Mouse (Mus musculus): Measurements from ENCODE around the gene Prune1. TPM values are rescaled to one million over a fixed set of nuclear protein-coding genes. Genes with fewer than 3 reads are reported as not detected.

The Prune1 gene
- total and polyA plus RNA-seq, 2 experiments from 2014 or later: 60.4 to 77.4 TPM

DNA sequence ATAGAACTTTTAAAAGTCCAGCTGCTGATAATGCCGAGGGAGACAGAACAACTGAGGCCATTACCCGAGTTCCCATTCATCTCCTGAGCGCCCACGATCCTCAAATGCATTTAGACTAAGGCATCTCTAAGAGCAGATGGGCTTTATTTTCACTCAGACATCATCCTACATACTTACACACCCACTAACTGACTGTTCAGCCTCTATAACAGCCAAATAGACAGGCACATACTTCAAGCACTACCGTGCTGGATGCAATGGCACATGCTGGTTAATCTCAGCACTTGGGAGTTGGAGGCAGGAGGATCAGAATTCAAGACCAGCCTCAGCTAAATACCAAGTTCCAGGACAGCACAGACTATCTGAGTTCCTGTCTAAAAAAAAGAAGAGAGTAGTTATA is 12.1 kb downstream of the Prune1 start:
- Histone ChIP-seq H3K9me3 (ENCODE audit: low read length) (no peaks in the 10 kb centered on the region), H3K9ac (replicated peaks; ENCODE audit: low read length) (no peak overlapping the region), H3K36me3 (ENCODE audit: insufficient read depth, low read length) (peaks cover 28% of the 10 kb centered on the region; the same call in 1 of the 2 replicates), H3K27ac (no peak overlapping the region), H3K4me2 (ENCODE audit: low read depth, low read length) (no peak overlapping the region), H3K4me1 (ENCODE audit: insufficient read depth, low read length) (no peaks in the 10 kb centered on the region), H3K27me3 (ENCODE audit: insufficient read depth, low read length) (no peaks in the 10 kb centered on the region), H3K4me3 (ENCODE audit: low read length) (no peak overlapping the region)
- no peak for ATAC-seq
- no peak for DNase-seq (ENCODE audit: low spot score)
- no peak for TF ChIP-seq CTCF (IDR thresholded peaks at IDR 0.05; ENCODE audit: low read depth)
- 85% methylated on average over 5 of the region's 5 CpGs for WGBS

DNA sequence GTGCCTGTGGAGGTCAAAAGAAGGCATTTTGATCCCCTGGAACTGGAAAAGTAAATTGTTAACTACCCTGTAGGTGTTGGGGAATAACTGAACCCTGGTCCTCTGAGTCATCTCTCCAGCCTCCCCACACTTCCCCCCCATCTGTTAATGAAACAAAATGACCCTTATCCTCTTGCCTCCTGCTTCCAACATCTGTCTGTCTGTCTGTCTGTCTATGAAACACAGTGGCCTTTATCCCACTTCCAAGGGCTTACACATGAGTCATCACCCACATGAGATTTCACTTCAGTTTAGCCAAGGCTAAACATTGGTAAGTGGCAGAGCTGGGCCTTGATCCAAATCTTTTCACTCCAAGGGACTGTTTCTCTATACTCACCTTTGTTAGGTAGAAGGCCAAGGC is 14.0 kb downstream of the Prune1 start:
- TF ChIP-seq CTCF (IDR thresholded peaks at IDR 0.05; ENCODE audit: low read depth): no peak
- Histone ChIP-seq H3K4me1 (ENCODE audit: insufficient read depth, low read length) (no peaks in the 10 kb centered on the region), H3K9ac (replicated peaks; ENCODE audit: low read length) (no peak overlapping the region), H3K27me3 (ENCODE audit: insufficient read depth, low read length) (no peaks in the 10 kb centered on the region), H3K9me3 (ENCODE audit: low read length) (no peaks in the 10 kb centered on the region), H3K27ac (no peak overlapping the region), H3K4me2 (ENCODE audit: low read depth, low read length) (no peak overlapping the region), H3K4me3 (ENCODE audit: low read length) (no peak overlapping the region), H3K36me3 (ENCODE audit: insufficient read depth, low read length) (peaks cover 37% of the 10 kb centered on the region; the same call in 1 of the 2 replicates)
- ATAC-seq (no peak), DNase-seq (ENCODE audit: low spot score) (no peak)

DNA sequence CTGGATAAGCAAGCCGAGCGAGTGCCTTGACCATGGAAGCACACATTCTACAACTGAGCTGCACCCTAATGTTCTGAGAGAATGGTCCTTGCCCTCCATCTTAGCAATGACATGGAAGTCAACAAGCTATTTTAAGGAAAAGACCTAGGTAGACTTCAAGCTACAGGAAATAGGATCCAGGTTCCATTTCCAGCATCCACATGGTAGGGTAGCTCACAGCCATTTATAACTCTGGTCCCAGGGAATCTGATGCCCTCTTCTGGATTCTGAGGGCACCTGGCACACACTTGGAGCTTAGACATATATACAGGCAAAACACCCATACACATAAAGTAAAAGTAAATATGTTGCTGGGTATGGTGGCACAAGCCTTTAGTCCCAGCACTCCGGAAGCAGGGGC is 15.8 kb downstream of the Prune1 start:
- H3K4me2 ChIP-seq (ENCODE audit: low read depth, low read length): no peak overlapping the region
- no peak for TF ChIP-seq CTCF (IDR thresholded peaks at IDR 0.05; ENCODE audit: low read depth)
- DNase-seq (ENCODE audit: low spot score) (no peak), ATAC-seq (no peak)
- no peaks in the 10 kb centered on the region for H3K4me1 ChIP-seq (ENCODE audit: insufficient read depth, low read length)
- H3K36me3 ChIP-seq (ENCODE audit: insufficient read depth, low read length): peaks cover 46% of the 10 kb centered on the region
- no peak overlapping the region for H3K9ac ChIP-seq (replicated peaks; ENCODE audit: low read length)
- no peaks in the 10 kb centered on the region for H3K27me3 ChIP-seq (ENCODE audit: insufficient read depth, low read length)
- no peak overlapping the region for H3K4me3 ChIP-seq (ENCODE audit: low read length)
- 96% methylated on average over 3 of the region's 3 CpGs for WGBS
- no peaks in the 10 kb centered on the region for H3K9me3 ChIP-seq (ENCODE audit: low read length)
- H3K27ac ChIP-seq: no peak overlapping the region

DNA sequence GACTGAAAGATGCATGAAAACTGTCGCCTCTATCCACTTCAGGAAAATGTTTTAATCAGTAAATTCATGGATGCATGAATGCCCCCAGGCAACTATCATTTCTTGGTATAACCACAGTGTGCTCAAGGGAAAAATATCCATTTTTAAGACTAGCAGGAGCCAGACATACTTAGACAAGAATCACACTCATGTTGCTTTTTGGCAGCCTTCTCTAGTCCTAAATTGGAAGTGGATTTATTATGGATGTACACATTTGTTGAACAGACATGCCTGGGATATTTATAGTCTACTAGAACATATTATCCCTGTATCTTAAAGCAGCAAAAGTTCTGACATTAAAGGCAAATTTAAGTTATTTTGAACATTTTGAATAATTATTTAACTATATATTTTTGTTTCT is 17.2 kb downstream of the Prune1 start:
- no peak for ATAC-seq
- no peaks in the 10 kb centered on the region for H3K4me1 ChIP-seq (ENCODE audit: insufficient read depth, low read length)
- no peak overlapping the region for H3K4me3 ChIP-seq (ENCODE audit: low read length)

DNA sequence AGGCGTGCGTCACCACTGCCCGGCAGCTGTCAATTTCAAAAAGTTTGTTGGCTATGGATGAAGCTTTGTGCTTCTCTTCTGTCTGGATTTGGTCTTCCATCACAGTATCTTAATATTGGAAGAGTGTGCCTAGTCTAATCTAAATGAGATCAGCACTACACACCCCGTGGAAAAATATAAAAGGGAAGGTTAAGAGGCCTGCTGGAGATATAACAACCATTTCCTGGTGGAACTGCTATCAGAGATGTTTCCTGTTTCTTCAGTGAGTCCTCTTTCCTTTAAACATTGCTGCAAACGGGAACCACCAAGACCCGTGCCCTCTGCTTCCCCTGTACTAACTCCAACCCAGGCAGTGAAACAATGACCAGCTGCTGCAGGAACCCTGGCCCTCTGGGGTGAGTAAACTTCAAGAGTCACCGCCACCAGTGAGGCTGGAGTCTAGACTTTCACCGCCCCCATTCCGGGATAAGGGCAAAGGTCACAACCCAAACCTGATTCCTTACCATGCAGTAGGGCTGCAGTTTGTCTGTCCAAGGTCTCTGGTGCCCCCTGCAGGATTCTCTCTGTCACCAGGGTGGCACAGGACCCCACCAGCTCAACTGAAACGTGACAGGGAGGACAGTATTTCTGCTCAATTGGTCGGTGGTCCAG is 18.7 kb downstream of the Prune1 start:
- no peak; the same call in 1 of the 2 replicates for ATAC-seq

More for the DNA sequence above, 17.2 kb downstream of the Prune1 start:
- DNase-seq (ENCODE audit: low spot score): no peak
- Histone ChIP-seq H3K27ac (no peak overlapping the region), H3K9me3 (ENCODE audit: low read length) (no peaks in the 10 kb centered on the region), H3K9ac (replicated peaks; ENCODE audit: low read length) (no peak overlapping the region), H3K4me2 (ENCODE audit: low read depth, low read length) (no peak overlapping the region), H3K27me3 (ENCODE audit: insufficient read depth, low read length) (no peaks in the 10 kb centered on the region), H3K36me3 (ENCODE audit: insufficient read depth, low read length) (peaks cover 46% of the 10 kb centered on the region)
- 63% methylated on average over 1 of the region's 1 CpGs for WGBS
- no peak for TF ChIP-seq CTCF (IDR thresholded peaks at IDR 0.05; ENCODE audit: low read depth)

DNA sequence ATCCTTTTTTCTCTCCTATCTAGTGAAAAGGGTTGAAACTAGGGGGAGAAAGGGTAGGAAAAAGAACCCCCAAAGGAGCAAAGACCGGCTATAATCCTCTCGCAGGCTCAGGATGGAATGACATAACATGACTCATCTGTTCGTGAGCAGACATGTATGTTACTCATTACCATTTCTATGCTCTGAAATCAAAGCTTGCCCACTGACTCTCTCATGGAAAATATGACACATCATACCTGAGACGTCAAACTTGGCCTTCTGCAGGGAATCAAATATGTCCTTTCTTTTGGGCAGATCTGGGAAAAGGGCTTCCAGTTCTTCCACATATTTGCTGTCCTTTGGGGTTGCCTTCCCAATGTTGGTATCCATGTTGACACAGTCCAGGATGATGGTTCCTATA is 19.9 kb downstream of the Prune1 start:
- Histone ChIP-seq H3K9me3 (ENCODE audit: low read length) (no peaks in the 10 kb centered on the region), H3K4me2 (ENCODE audit: low read depth, low read length) (no peak overlapping the region), H3K27me3 (ENCODE audit: insufficient read depth, low read length) (no peaks in the 10 kb centered on the region), H3K27ac (no peak overlapping the region), H3K4me3 (ENCODE audit: low read length) (no peak overlapping the region), H3K36me3 (ENCODE audit: insufficient read depth, low read length) (peaks cover 42% of the 10 kb centered on the region), H3K9ac (replicated peaks; ENCODE audit: low read length) (no peak overlapping the region), H3K4me1 (ENCODE audit: insufficient read depth, low read length) (no peaks in the 10 kb centered on the region)
- ATAC-seq: no peak
- WGBS: 95% methylated on average over 4 of the region's 4 CpGs
- TF ChIP-seq CTCF (IDR thresholded peaks at IDR 0.05; ENCODE audit: low read depth): no peak
- DNase-seq (ENCODE audit: low spot score): no peak

More for the DNA sequence above, 18.7 kb downstream of the Prune1 start:
- H3K27ac ChIP-seq: no peak overlapping the region
- no peaks in the 10 kb centered on the region for H3K27me3 ChIP-seq (ENCODE audit: insufficient read depth, low read length)
- peak; percentile 56 for DNase-seq (ENCODE audit: low spot score)
- no peaks in the 10 kb centered on the region for H3K9me3 ChIP-seq (ENCODE audit: low read length)
- H3K4me1 ChIP-seq (ENCODE audit: insufficient read depth, low read length): no peaks in the 10 kb centered on the region
- no peak overlapping the region for H3K9ac ChIP-seq (replicated peaks; ENCODE audit: low read length)
- H3K4me3 ChIP-seq (ENCODE audit: low read length): no peak overlapping the region
- H3K4me2 ChIP-seq (ENCODE audit: low read depth, low read length): no peak overlapping the region
- TF ChIP-seq CTCF (IDR thresholded peaks at IDR 0.05; ENCODE audit: low read depth): peak; percentile 69
- WGBS: 50% methylated on average over 11 of the region's 11 CpGs
- peaks cover 42% of the 10 kb centered on the region for H3K36me3 ChIP-seq (ENCODE audit: insufficient read depth, low read length)

DNA sequence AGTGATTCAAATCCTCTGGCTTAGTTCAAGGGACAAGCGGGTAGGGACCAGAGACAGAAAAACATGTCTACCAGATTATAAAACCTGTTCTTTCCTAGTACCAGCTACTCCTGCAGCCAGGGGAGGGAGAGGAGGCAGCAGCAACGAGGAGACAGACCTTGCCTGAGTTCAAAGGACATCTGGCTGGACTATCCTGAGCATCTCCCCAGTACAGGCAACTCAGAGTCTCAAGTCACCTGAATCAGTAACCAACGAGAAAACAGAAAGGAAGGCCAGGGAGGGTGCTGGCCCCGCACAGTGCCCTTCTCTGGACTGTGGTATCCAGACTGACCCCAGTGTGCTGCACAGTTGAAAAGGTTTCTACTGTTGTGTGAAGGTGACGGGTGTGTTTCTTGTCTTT is 24.9 kb downstream of the Prune1 start:
- no peak overlapping the region for H3K4me3 ChIP-seq (ENCODE audit: low read length)
- H3K27ac ChIP-seq: no peak overlapping the region
- 88% methylated on average over 5 of the region's 5 CpGs for WGBS
- DNase-seq (ENCODE audit: low spot score): no peak
- H3K9ac ChIP-seq (replicated peaks; ENCODE audit: low read length): no peak overlapping the region
- ATAC-seq: no peak
- H3K4me2 ChIP-seq (ENCODE audit: low read depth, low read length): no peak overlapping the region
- no peaks in the 10 kb centered on the region for H3K9me3 ChIP-seq (ENCODE audit: low read length)
- H3K27me3 ChIP-seq (ENCODE audit: insufficient read depth, low read length): no peaks in the 10 kb centered on the region
- no peak for TF ChIP-seq CTCF (IDR thresholded peaks at IDR 0.05; ENCODE audit: low read depth)
- peaks cover 33% of the 10 kb centered on the region for H3K36me3 ChIP-seq (ENCODE audit: insufficient read depth, low read length)
- no peaks in the 10 kb centered on the region for H3K4me1 ChIP-seq (ENCODE audit: insufficient read depth, low read length)
